Mouse (Mus musculus) midbrain, embryonic 16.5 days (tissue): Measurements from ENCODE around the gene Akt2. TPM values are rescaled to one million over a fixed set of nuclear protein-coding genes. Genes with fewer than 3 reads are reported as not detected.

Experiments used
- ATAC-seq: fragments of 200-750 bp; cut with Nextera tagmentation; 2 replicates; pipeline ENCODE4 v1.8.0; 2017; ENCODE audit warnings: moderate TSS enrichment
- H3K27ac ChIP-seq: fragments of 300-500 bp; sonication (generic); 2 replicates; pipeline ENCODE4 v1.5.1; 2014; ENCODE audit warnings: mild to moderate bottlenecking, low read length, mixed read lengths
- H3K27me3 ChIP-seq: fragments of 300-500 bp; sonication (generic); 2 replicates; pipeline ENCODE4 v1.6.1; 2014; ENCODE audit warnings: low read depth, low read length, mixed read lengths; ENCODE audit not compliant: control insufficient read depth, insufficient read depth
- H3K36me3 ChIP-seq: fragments of 300-500 bp; sonication (generic); 2 replicates; pipeline ENCODE4 v1.6.1; 2014; ENCODE audit warnings: mild to moderate bottlenecking, low read length, moderate library complexity, mixed read lengths; ENCODE audit not compliant: control insufficient read depth, insufficient read depth
- H3K4me1 ChIP-seq: fragments of 300-500 bp; sonication (generic); 2 replicates; pipeline ENCODE4 v1.6.1; 2014; ENCODE audit warnings: mild to moderate bottlenecking, low read length, mixed read lengths; ENCODE audit not compliant: control insufficient read depth, insufficient read depth
- H3K4me2 ChIP-seq: fragments of 300-500 bp; sonication (generic); 2 replicates; pipeline ENCODE4 v1.6.1; 2014; ENCODE audit warnings: mild to moderate bottlenecking, low read length, mixed read lengths
- H3K4me3 ChIP-seq: fragments of 300-500 bp; sonication (generic); 2 replicates; pipeline ENCODE4 v1.5.1; 2014; ENCODE audit warnings: low read depth, mild to moderate bottlenecking, low read length, moderate library complexity, mixed read lengths
- H3K9ac ChIP-seq: fragments of 300-500 bp; sonication (generic); 2 replicates; pipeline ENCODE4 v1.6.1; 2014; ENCODE audit warnings: low read depth, low read length, mixed read lengths
- H3K9me3 ChIP-seq: fragments of 300-500 bp; sonication (generic); replicated peaks from 2 replicates; pipeline ENCODE4 v1.6.1; 2014; ENCODE audit warnings: mild to moderate bottlenecking, low read length, mixed read lengths; ENCODE audit not compliant: control insufficient read depth, poor library complexity, severe bottlenecking
- WGBS: fragments of 180-500 bp; shearing (Covaris S2); extraction: QIAGEN DNeasy Blood & Tissue Kit; methylation state at CpG from one replicate; pipeline ENCODE4 v1.1.7; 2014; 5-methylcytosine and 5-hydroxymethylcytosine counted together
- polyA plus RNA-seq: library from polyadenylated mRNA; unstranded; fragments of >200 nt; fragmentation: Nextera tagmentation; extraction: Ambion mirVana; gene quantifications from 2 replicates; pipeline ENCODE4 v1.2.1, GENCODE M21; 2015

Akt2 gene
- 49.9 and 57.0 TPM in 2 replicates for polyA plus RNA-seq

- H3K9ac ChIP-seq, result peak within 1 kb of the TSS; percentile 82
- WGBS, result under 1% methylated on average over 56 of the region's 71 CpGs
- H3K36me3 ChIP-seq, result no peaks in the 10 kb centered on the region
- H3K4me2 ChIP-seq, result peak within 1 kb of the TSS; percentile 85
- H3K27ac ChIP-seq, result peak within 1 kb of the TSS; percentile 98
- peaks cover 16% of the 10 kb centered on the region for H3K4me1 ChIP-seq
- H3K27me3 ChIP-seq, result no peaks in the 10 kb centered on the region
- peak within 1 kb of the TSS; percentile 73 for H3K4me3 ChIP-seq
- peak; percentile 95 for ATAC-seq
- H3K9me3 ChIP-seq, result no peaks in the 10 kb centered on the region
These were observed at the start of gene Akt2 for GRCm38 (mm10) chr7:27591266-27592216. Akt2 (plus strand) TSS chr7:27591552.

GRCm38 (mm10) chr7:27541922-27542321, 49.4 kb upstream of the Akt2 start:
- no peaks in the 10 kb centered on the region for H3K27me3 ChIP-seq
- H3K9ac ChIP-seq, result peak overlapping the region; percentile 86
- H3K9me3 ChIP-seq, result no peaks in the 10 kb centered on the region
- peak overlapping the region; percentile 70 for H3K4me3 ChIP-seq
- peak overlapping the region; percentile 82 for H3K4me2 ChIP-seq
- no peak; the same call in 1 of the 2 replicates for ATAC-seq
- WGBS, result 58% methylated on average over 5 of the region's 5 CpGs
- H3K36me3 ChIP-seq, result peaks cover 8% of the 10 kb centered on the region
- no peak overlapping the region for H3K27ac ChIP-seq
- peaks cover 16% of the 10 kb centered on the region for H3K4me1 ChIP-seq

- Histone ChIP-seq H3K27me3 (no peaks in the 10 kb centered on the region), H3K4me3 (peak overlapping the region; percentile 70), H3K9ac (peak overlapping the region; percentile 86), H3K4me2 (peak overlapping the region; percentile 82), H3K36me3 (peaks cover 6% of the 10 kb centered on the region), H3K27ac (peak overlapping the region; percentile 59), H3K4me1 (peaks cover 16% of the 10 kb centered on the region), H3K9me3 (no peaks in the 10 kb centered on the region)
- WGBS, result 3% methylated on average over 30 of the region's 30 CpGs
- peak; percentile 95 for ATAC-seq
These were observed 48.8 kb upstream of the Akt2 start for GRCm38 (mm10) chr7:27542392-27543033.

GRCm38 (mm10) chr7:27543065-27543464, 48.3 kb upstream of the Akt2 start:
- Histone ChIP-seq H3K27me3 (no peaks in the 10 kb centered on the region), H3K4me2 (peak overlapping the region; percentile 82), H3K36me3 (peaks cover 2% of the 10 kb centered on the region), H3K4me1 (peaks cover 16% of the 10 kb centered on the region), H3K4me3 (peak overlapping the region; percentile 70), H3K9me3 (no peaks in the 10 kb centered on the region), H3K27ac (peak overlapping the region; percentile 59; the same call in 1 of the 2 replicates), H3K9ac (peak overlapping the region; percentile 86)
- 0 out of 2 replicates have a peak, but pooled peaks have one; percentile 22 for ATAC-seq
- WGBS, result 51% methylated on average over 6 of the region's 6 CpGs

- WGBS, result 79% methylated on average over 4 of the region's 4 CpGs
- no peak for ATAC-seq
- H3K4me3 ChIP-seq, result no peak overlapping the region
- no peak overlapping the region for H3K27ac ChIP-seq
- no peaks in the 10 kb centered on the region for H3K27me3 ChIP-seq
- H3K36me3 ChIP-seq, result no peaks in the 10 kb centered on the region; the same call in 1 of the 2 replicates
- no peak overlapping the region for H3K4me2 ChIP-seq
- peaks cover 16% of the 10 kb centered on the region for H3K4me1 ChIP-seq
- H3K9ac ChIP-seq, result no peak overlapping the region
- H3K9me3 ChIP-seq, result no peaks in the 10 kb centered on the region
These were observed 47.5 kb upstream of the Akt2 start for GRCm38 (mm10) chr7:27543851-27544250.

GRCm38 (mm10) chr7:27544675-27545370, 46.5 kb upstream of the Akt2 start:
- no peak overlapping the region for H3K9ac ChIP-seq
- no peak overlapping the region for H3K27ac ChIP-seq
- H3K36me3 ChIP-seq, result no peaks in the 10 kb centered on the region
- no peak overlapping the region for H3K4me2 ChIP-seq
- ATAC-seq, result no peak
- WGBS, result 87% methylated on average over 12 of the region's 12 CpGs
- H3K27me3 ChIP-seq, result no peaks in the 10 kb centered on the region
- no peaks in the 10 kb centered on the region for H3K9me3 ChIP-seq
- H3K4me3 ChIP-seq, result no peak overlapping the region
- peaks cover 16% of the 10 kb centered on the region for H3K4me1 ChIP-seq

GRCm38 (mm10) chr7:27549597-27549996, 41.8 kb upstream of the Akt2 start:
- no peaks in the 10 kb centered on the region for H3K27me3 ChIP-seq
- no peaks in the 10 kb centered on the region for H3K9me3 ChIP-seq
- ATAC-seq, result no peak
- H3K4me3 ChIP-seq, result no peak overlapping the region
- WGBS, result 76% methylated on average over 6 of the region's 6 CpGs
- H3K36me3 ChIP-seq, result no peaks in the 10 kb centered on the region
- no peak overlapping the region for H3K27ac ChIP-seq
- peaks cover 18% of the 10 kb centered on the region for H3K4me1 ChIP-seq
- no peak overlapping the region for H3K4me2 ChIP-seq
- H3K9ac ChIP-seq, result no peak overlapping the region

- no peak overlapping the region for H3K27ac ChIP-seq
These were observed 39.3 kb upstream of the Akt2 start for GRCm38 (mm10) chr7:27552070-27552469.

More at GRCm38 (mm10) chr7:27552070-27552469, 39.3 kb upstream of the Akt2 start:
- Histone ChIP-seq H3K9ac (peak overlapping the region; percentile 89), H3K4me1 (peaks cover 22% of the 10 kb centered on the region), H3K9me3 (no peaks in the 10 kb centered on the region), H3K4me2 (peak overlapping the region; percentile 91), H3K4me3 (peak overlapping the region; percentile 82), H3K27me3 (no peaks in the 10 kb centered on the region), H3K36me3 (no peaks in the 10 kb centered on the region; the same call in 1 of the 2 replicates)
- ATAC-seq, result no peak
- 63% methylated on average over 5 of the region's 5 CpGs for WGBS
